Mouse (Mus musculus): ENCODE measurements around the gene Mapkap1. TPM values are rescaled to one million over a fixed set of nuclear protein-coding genes. Genes with fewer than 3 reads are reported as not detected.

Gene Mapkap1
- polyA plus RNA-seq, 1 experiment from 2014 or later, result 60.7 TPM

GRCm38 (mm10) chr2:34548961-34549360 lies 142.4 kb downstream of the Mapkap1 start:
- no peak overlapping the region for H3K4me2 ChIP-seq (ENCODE audit: low read depth, low read length)
- H3K27ac ChIP-seq (ENCODE audit: low read length), result peak overlapping the region; percentile 71
- no peak overlapping the region for H3K9ac ChIP-seq (ENCODE audit: low read length)
- H3K36me3 ChIP-seq (ENCODE audit: control insufficient read depth, insufficient read depth), result no peaks in the 10 kb centered on the region
- no peaks in the 10 kb centered on the region for H3K27me3 ChIP-seq (ENCODE audit: control insufficient read depth, insufficient read depth, low read length)
- no peak for ATAC-seq (replicated peaks; ENCODE audit: extremely low read depth, insufficient read depth, low FRiP score)
- WGBS, result 76% methylated on average over 5 of the region's 5 CpGs
- peaks cover 18% of the 10 kb centered on the region for H3K4me1 ChIP-seq (ENCODE audit: control insufficient read depth, insufficient read depth, low read length)
- H3K9me3 ChIP-seq (replicated peaks; ENCODE audit: control insufficient read depth, low read length), result no peaks in the 10 kb centered on the region
- no peak overlapping the region for H3K4me3 ChIP-seq (ENCODE audit: low read length)

- no peaks in the 10 kb centered on the region for H3K27me3 ChIP-seq (ENCODE audit: control insufficient read depth, insufficient read depth, low read length)
- H3K9me3 ChIP-seq (replicated peaks; ENCODE audit: control insufficient read depth, low read length), result no peaks in the 10 kb centered on the region
- peak overlapping the region; percentile 39; the same call in 1 of the 2 replicates for H3K9ac ChIP-seq (ENCODE audit: low read length)
- no peak overlapping the region for H3K4me2 ChIP-seq (ENCODE audit: low read depth, low read length)
- H3K4me3 ChIP-seq (ENCODE audit: low read length), result no peak overlapping the region
- H3K4me1 ChIP-seq (ENCODE audit: control insufficient read depth, insufficient read depth, low read length), result peaks cover 18% of the 10 kb centered on the region
- ATAC-seq (replicated peaks; ENCODE audit: extremely low read depth, insufficient read depth, low FRiP score), result no peak; the same call in 1 of the 2 replicates
- WGBS, result 42% methylated on average over 7 of the region's 7 CpGs
- peak overlapping the region; percentile 71 for H3K27ac ChIP-seq (ENCODE audit: low read length)
- no peaks in the 10 kb centered on the region for H3K36me3 ChIP-seq (ENCODE audit: control insufficient read depth, insufficient read depth)
Observed at GRCm38 (mm10) chr2:34549469-34549868, 142.9 kb downstream of the Mapkap1 start.

- ATAC-seq (replicated peaks; ENCODE audit: extremely low read depth, insufficient read depth, low FRiP score), result no peak
- H3K4me1 ChIP-seq (ENCODE audit: control insufficient read depth, insufficient read depth, low read length), result peaks cover 18% of the 10 kb centered on the region
- H3K27ac ChIP-seq (ENCODE audit: low read length), result peak overlapping the region; percentile 42
- H3K4me3 ChIP-seq (ENCODE audit: low read length), result no peak overlapping the region
- WGBS, result 55% methylated on average over 2 of the region's 2 CpGs
- H3K36me3 ChIP-seq (ENCODE audit: control insufficient read depth, insufficient read depth), result no peaks in the 10 kb centered on the region
- no peaks in the 10 kb centered on the region for H3K27me3 ChIP-seq (ENCODE audit: control insufficient read depth, insufficient read depth, low read length)
- H3K9ac ChIP-seq (ENCODE audit: low read length), result no peak overlapping the region
- no peaks in the 10 kb centered on the region for H3K9me3 ChIP-seq (replicated peaks; ENCODE audit: control insufficient read depth, low read length)
- H3K4me2 ChIP-seq (ENCODE audit: low read depth, low read length), result no peak overlapping the region
Observed at GRCm38 (mm10) chr2:34552772-34553171, 146.2 kb downstream of the Mapkap1 start.

GRCm38 (mm10) chr2:34553580-34554231 lies 147.1 kb downstream of the Mapkap1 start:
- peak overlapping the region; percentile 35; the same call in 1 of the 2 replicates for H3K27ac ChIP-seq (ENCODE audit: low read length)
- H3K4me2 ChIP-seq (ENCODE audit: low read depth, low read length), result no peak overlapping the region
- no peak overlapping the region for H3K9ac ChIP-seq (ENCODE audit: low read length)
- 53% methylated on average over 6 of the region's 6 CpGs for WGBS
- ATAC-seq (replicated peaks; ENCODE audit: extremely low read depth, insufficient read depth, low FRiP score), result no peak
- H3K9me3 ChIP-seq (replicated peaks; ENCODE audit: control insufficient read depth, low read length), result no peaks in the 10 kb centered on the region
- no peaks in the 10 kb centered on the region for H3K27me3 ChIP-seq (ENCODE audit: control insufficient read depth, insufficient read depth, low read length)
- no peaks in the 10 kb centered on the region for H3K36me3 ChIP-seq (ENCODE audit: control insufficient read depth, insufficient read depth)
- peaks cover 18% of the 10 kb centered on the region for H3K4me1 ChIP-seq (ENCODE audit: control insufficient read depth, insufficient read depth, low read length)
- no peak overlapping the region for H3K4me3 ChIP-seq (ENCODE audit: low read length)

- H3K27ac ChIP-seq (ENCODE audit: low read length), result no peak overlapping the region
- H3K4me1 ChIP-seq (ENCODE audit: control insufficient read depth, insufficient read depth, low read length), result peaks cover 9% of the 10 kb centered on the region
- H3K9me3 ChIP-seq (replicated peaks; ENCODE audit: control insufficient read depth, low read length), result no peaks in the 10 kb centered on the region
- H3K4me2 ChIP-seq (ENCODE audit: low read depth, low read length), result no peak overlapping the region
- no peaks in the 10 kb centered on the region for H3K27me3 ChIP-seq (ENCODE audit: control insufficient read depth, insufficient read depth, low read length)
- ATAC-seq (replicated peaks; ENCODE audit: extremely low read depth, insufficient read depth, low FRiP score), result no peak
- no peak overlapping the region for H3K4me3 ChIP-seq (ENCODE audit: low read length)
- no peak overlapping the region for H3K9ac ChIP-seq (ENCODE audit: low read length)
- WGBS, result 80% methylated on average over 5 of the region's 5 CpGs
- 0 out of 2 replicates have a peak, but pooled peaks cover 2% of the 10 kb centered on the region for H3K36me3 ChIP-seq (ENCODE audit: control insufficient read depth, insufficient read depth)
Observed at GRCm38 (mm10) chr2:34560146-34560545, 153.6 kb downstream of the Mapkap1 start.

- Histone ChIP-seq H3K4me1 (ENCODE audit: control insufficient read depth, insufficient read depth, low read length) (peaks cover 16% of the 10 kb centered on the region), H3K9ac (ENCODE audit: low read length) (no peak overlapping the region), H3K4me3 (ENCODE audit: low read length) (no peak overlapping the region), H3K4me2 (ENCODE audit: low read depth, low read length) (no peak overlapping the region), H3K27ac (ENCODE audit: low read length) (peak overlapping the region; percentile 35), H3K27me3 (ENCODE audit: control insufficient read depth, insufficient read depth, low read length) (no peaks in the 10 kb centered on the region), H3K36me3 (ENCODE audit: control insufficient read depth, insufficient read depth) (0 out of 2 replicates have a peak, but pooled peaks cover 2% of the 10 kb centered on the region), H3K9me3 (replicated peaks; ENCODE audit: control insufficient read depth, low read length) (no peaks in the 10 kb centered on the region)
- WGBS, result 54% methylated on average over 12 of the region's 12 CpGs
- ATAC-seq (replicated peaks; ENCODE audit: extremely low read depth, insufficient read depth, low FRiP score), result no peak
Observed at GRCm38 (mm10) chr2:34563089-34563694, 156.6 kb downstream of the Mapkap1 start.

- no peaks in the 10 kb centered on the region for H3K27me3 ChIP-seq (ENCODE audit: control insufficient read depth, insufficient read depth, low read length)
- no peak overlapping the region for H3K4me3 ChIP-seq (ENCODE audit: low read length)
- H3K9me3 ChIP-seq (replicated peaks; ENCODE audit: control insufficient read depth, low read length), result no peaks in the 10 kb centered on the region
- 0 out of 2 replicates have a peak, but pooled peaks cover 1% of the 10 kb centered on the region for H3K36me3 ChIP-seq (ENCODE audit: control insufficient read depth, insufficient read depth)
- H3K27ac ChIP-seq (ENCODE audit: low read length), result peak overlapping the region; percentile 35; the same call in 1 of the 2 replicates
- no peak overlapping the region for H3K4me2 ChIP-seq (ENCODE audit: low read depth, low read length)
- no peak overlapping the region for H3K9ac ChIP-seq (ENCODE audit: low read length)
- H3K4me1 ChIP-seq (ENCODE audit: control insufficient read depth, insufficient read depth, low read length), result peaks cover 16% of the 10 kb centered on the region
- no peak for ATAC-seq (replicated peaks; ENCODE audit: extremely low read depth, insufficient read depth, low FRiP score)
Observed at GRCm38 (mm10) chr2:34563865-34564264, 157.3 kb downstream of the Mapkap1 start.

GRCm38 (mm10) chr2:34566146-34566545 lies 159.6 kb downstream of the Mapkap1 start:
- 53% methylated on average over 4 of the region's 4 CpGs for WGBS
- no peaks in the 10 kb centered on the region for H3K36me3 ChIP-seq (ENCODE audit: control insufficient read depth, insufficient read depth)
- H3K4me1 ChIP-seq (ENCODE audit: control insufficient read depth, insufficient read depth, low read length), result peaks cover 19% of the 10 kb centered on the region

GRCm38 (mm10) chr2:34566601-34567000 lies 160.0 kb downstream of the Mapkap1 start:
- H3K9ac ChIP-seq (ENCODE audit: low read length), result no peak overlapping the region
- no peaks in the 10 kb centered on the region for H3K27me3 ChIP-seq (ENCODE audit: control insufficient read depth, insufficient read depth, low read length)
- H3K4me2 ChIP-seq (ENCODE audit: low read depth, low read length), result no peak overlapping the region
- no peak overlapping the region for H3K4me3 ChIP-seq (ENCODE audit: low read length)
- ATAC-seq (replicated peaks; ENCODE audit: extremely low read depth, insufficient read depth, low FRiP score), result no peak
- H3K4me1 ChIP-seq (ENCODE audit: control insufficient read depth, insufficient read depth, low read length), result peaks cover 19% of the 10 kb centered on the region
- H3K27ac ChIP-seq (ENCODE audit: low read length), result no peak overlapping the region
- H3K36me3 ChIP-seq (ENCODE audit: control insufficient read depth, insufficient read depth), result no peaks in the 10 kb centered on the region
- no peaks in the 10 kb centered on the region for H3K9me3 ChIP-seq (replicated peaks; ENCODE audit: control insufficient read depth, low read length)
- 56% methylated on average over 1 of the region's 1 CpGs for WGBS

More at GRCm38 (mm10) chr2:34566146-34566545, 159.6 kb downstream of the Mapkap1 start:
- Histone ChIP-seq H3K27me3 (ENCODE audit: control insufficient read depth, insufficient read depth, low read length) (no peaks in the 10 kb centered on the region), H3K9ac (ENCODE audit: low read length) (no peak overlapping the region), H3K9me3 (replicated peaks; ENCODE audit: control insufficient read depth, low read length) (no peaks in the 10 kb centered on the region), H3K4me2 (ENCODE audit: low read depth, low read length) (no peak overlapping the region), H3K4me3 (ENCODE audit: low read length) (no peak overlapping the region), H3K27ac (ENCODE audit: low read length) (no peak overlapping the region)
- ATAC-seq (replicated peaks; ENCODE audit: extremely low read depth, insufficient read depth, low FRiP score), result no peak
